Mouse (Mus musculus) ES-Bruce4 (cell line): Measurements from ENCODE around the gene Pcdh9. TPM values are rescaled to one million over a fixed set of nuclear protein-coding genes. Genes with fewer than 3 reads are reported as not detected.

Experiments
- H3K27ac ChIP-seq: 2 replicates; pipeline ENCODE4 v1.5.1; 2012; ENCODE audit warnings: low read length, inconsistent platforms; ENCODE audit not compliant: insufficient read depth
- H3K27me3 ChIP-seq: 2 replicates; pipeline ENCODE4 v1.6.1; 2012; ENCODE audit warnings: mild to moderate bottlenecking, low read length, inconsistent platforms; ENCODE audit not compliant: control insufficient read depth, poor library complexity, insufficient read depth, severe bottlenecking
- H3K36me3 ChIP-seq: 2 replicates; pipeline ENCODE4 v1.6.1; 2012; ENCODE audit warnings: inconsistent platforms, mild to moderate bottlenecking, low read length, moderate library complexity; ENCODE audit not compliant: control insufficient read depth, poor library complexity, insufficient read depth, severe bottlenecking
- H3K4me1 ChIP-seq: one replicate; pipeline ENCODE4 v1.8.1; 2011; ENCODE audit warnings: low read length; ENCODE audit not compliant: control insufficient read depth, insufficient read depth
- H3K4me3 ChIP-seq: 2 replicates; pipeline ENCODE4 v1.5.1; 2011; ENCODE audit warnings: low read depth, mild to moderate bottlenecking, low read length
- H3K9ac ChIP-seq: 2 replicates; pipeline ENCODE4 v1.6.1; 2012; ENCODE audit warnings: low read depth, mild to moderate bottlenecking, inconsistent platforms; ENCODE audit not compliant: poor library complexity, severe bottlenecking
- H3K9me3 ChIP-seq: replicated peaks from 2 replicates; pipeline ENCODE4 v1.6.1; 2012; ENCODE audit warnings: mild to moderate bottlenecking, low read length, inconsistent platforms; ENCODE audit not compliant: control insufficient read depth, poor library complexity, insufficient read depth, severe bottlenecking
- CTCF ChIP-seq: IDR thresholded peaks from one replicate; pipeline ENCODE4 v1.8.1; 2011; ENCODE audit warnings: low read depth, low read length
- EP300 ChIP-seq: IDR thresholded peaks from 2 replicates; pipeline ENCODE4 v1.6.1; 2011; ENCODE audit warnings: low read depth, low read length; ENCODE audit not compliant: insufficient read depth
- POLR2A ChIP-seq: IDR thresholded peaks from one replicate; pipeline ENCODE4 v1.8.1; 2011; ENCODE audit warnings: low read length; ENCODE audit not compliant: insufficient read depth
- polyA plus RNA-seq: library from polyadenylated mRNA; stranded (reverse); fragments of >200 nt; gene quantifications from 2 replicates; pipeline ENCODE4 v1.2.4, GENCODE M21; 2011; ENCODE audit warnings: low read depth; ENCODE audit not compliant: missing spikeins, insufficient read depth, insufficient read length

Gene Pcdh9
- polyA plus RNA-seq, 1 experiment: 0.12 TPM

GRCm38 (mm10) chr14:93875968-93876367, 14.5 kb downstream of the Pcdh9 start:
- no peaks in the 10 kb centered on the region for H3K9me3 ChIP-seq
- H3K4me1 ChIP-seq: no peaks in the 10 kb centered on the region
- H3K36me3 ChIP-seq: no peaks in the 10 kb centered on the region
- H3K9ac ChIP-seq: no peak overlapping the region
- no peak for TF ChIP-seq CTCF
- TF ChIP-seq EP300: no peak
- TF ChIP-seq POLR2A: no peak
- no peak overlapping the region for H3K27ac ChIP-seq
- H3K4me3 ChIP-seq: no peak overlapping the region
- no peaks in the 10 kb centered on the region; the same call in 1 of the 2 replicates for H3K27me3 ChIP-seq

- H3K4me1 ChIP-seq: no peaks in the 10 kb centered on the region
These were observed 22.3 kb downstream of the Pcdh9 start for GRCm38 (mm10) chr14:93868211-93868610.

GRCm38 (mm10) chr14:93858069-93858468, 32.4 kb downstream of the Pcdh9 start:
- Histone ChIP-seq H3K9ac (no peak overlapping the region), H3K36me3 (no peaks in the 10 kb centered on the region), H3K4me3 (no peak overlapping the region), H3K9me3 (no peaks in the 10 kb centered on the region), H3K27me3 (no peaks in the 10 kb centered on the region), H3K4me1 (no peaks in the 10 kb centered on the region), H3K27ac (no peak overlapping the region)
- no peak for TF ChIP-seq CTCF
- no peak for TF ChIP-seq POLR2A
- TF ChIP-seq EP300: no peak

More at GRCm38 (mm10) chr14:93868211-93868610, 22.3 kb downstream of the Pcdh9 start:
- no peaks in the 10 kb centered on the region for H3K9me3 ChIP-seq
- no peak overlapping the region for H3K4me3 ChIP-seq
- H3K27ac ChIP-seq: no peak overlapping the region
- no peaks in the 10 kb centered on the region for H3K36me3 ChIP-seq
- no peaks in the 10 kb centered on the region for H3K27me3 ChIP-seq
- no peak overlapping the region for H3K9ac ChIP-seq
- TF ChIP-seq POLR2A (no peak), CTCF (no peak), EP300 (no peak)

GRCm38 (mm10) chr14:93846091-93846677, 44.3 kb downstream of the Pcdh9 start:
- H3K27ac ChIP-seq: no peak overlapping the region
- TF ChIP-seq POLR2A (no peak), CTCF (no peak), EP300 (no peak)
- no peak overlapping the region for H3K4me3 ChIP-seq
- no peaks in the 10 kb centered on the region for H3K27me3 ChIP-seq
- H3K36me3 ChIP-seq: no peaks in the 10 kb centered on the region
- no peaks in the 10 kb centered on the region for H3K4me1 ChIP-seq
- H3K9me3 ChIP-seq: no peaks in the 10 kb centered on the region
- H3K9ac ChIP-seq: no peak overlapping the region

- H3K27me3 ChIP-seq: no peaks in the 10 kb centered on the region
- H3K27ac ChIP-seq: no peak overlapping the region
- no peaks in the 10 kb centered on the region for H3K36me3 ChIP-seq
- TF ChIP-seq POLR2A (no peak), EP300 (no peak), CTCF (no peak)
- H3K9me3 ChIP-seq: no peaks in the 10 kb centered on the region
- H3K4me1 ChIP-seq: no peaks in the 10 kb centered on the region
- H3K4me3 ChIP-seq: no peak overlapping the region
- H3K9ac ChIP-seq: no peak overlapping the region
These were observed 47.7 kb downstream of the Pcdh9 start for GRCm38 (mm10) chr14:93842686-93843288.

GRCm38 (mm10) chr14:93832511-93832910, 58.0 kb downstream of the Pcdh9 start:
- no peaks in the 10 kb centered on the region for H3K9me3 ChIP-seq
- no peaks in the 10 kb centered on the region for H3K27me3 ChIP-seq
- no peaks in the 10 kb centered on the region for H3K4me1 ChIP-seq
- no peak overlapping the region for H3K4me3 ChIP-seq
- no peaks in the 10 kb centered on the region for H3K36me3 ChIP-seq
- H3K27ac ChIP-seq: no peak overlapping the region
- TF ChIP-seq CTCF: no peak
- TF ChIP-seq EP300: no peak
- TF ChIP-seq POLR2A: no peak
- H3K9ac ChIP-seq: no peak overlapping the region
